Mouse (Mus musculus) liver, embryonic 14.5 days (tissue): ENCODE measurements at regions not wholly inside any gene's neighbourhood (a gene's known extent, or its start where the extent isn't known, plus 50 kb on each side); places are given as distances from the start of the nearest gene placed in this dataset.

Experiments used
- CTCF ChIP-seq: IDR thresholded peaks from 2 replicates; pipeline ENCODE4 v1.5.1; 2016; ENCODE audit warnings: antibody characterized with exemption, low read depth, control low read depth
- EP300 ChIP-seq: IDR thresholded peaks from 2 replicates; pipeline ENCODE4 v1.6.1; 2016; ENCODE audit warnings: antibody characterized with exemption, low read depth

GRCm38 (mm10) chr1:143258470-143259215, 381.8 kb upstream of the B3galt2 start:
- TF ChIP-seq CTCF (no peak), EP300 (no peak)
